15 mouse cellular contexts compared by ENCODE assay signal in genomic region chr4:62463124-62463523, GRCm38 (mm10). TPM values are rescaled to one million over a fixed set of nuclear protein-coding genes. Genes with fewer than 3 reads are reported as not detected.
"Had no signal": no experiment of that assay in that cellular context is flagged by ENCODE, and none has a peak within 500 bp of the region (broad histone marks: within the 10 kb centered on the region; RNA-seq: fewer than 3 reads in every experiment).

No protein-coding gene starts in this region.

- H3K27me3 ChIP-seq: liver, embryonic 13.5 days had no signal

- H3K4me1 ChIP-seq: liver, embryonic 13.5 days had no signal

- H3K27ac ChIP-seq: kidney, postnatal 0 days; left cerebral cortex, adult 2 months; liver, embryonic 13.5 days had no signal

- H3K4me3 ChIP-seq: left cerebral cortex, adult 2 months; liver, embryonic 13.5 days had no signal

- H3K36me3 ChIP-seq: liver, embryonic 13.5 days had no signal

- DNase-seq: layer of hippocampus, postnatal 36 days; liver, embryonic 13.5 days; lung, adult 2 months; lung, postnatal 14 days; lung, postnatal 4 days; midbrain, embryonic 14.5 days; thymus, postnatal 25 days had no signal

RNA-seq across cellular contexts. Expression of gene Rnf183, which starts 28.1 kb away (rescaled TPM):
- polyA plus RNA-seq: limb, embryonic 11.5 days; liver, adult 2 months; liver, embryonic 13.5 days; liver, embryonic 16.5 days; midbrain, embryonic 11.5 days; midbrain, embryonic 14.5 days; neural tube, embryonic 11.5 days; stomach, embryonic 14.5 days had no signal
